Mouse (Mus musculus): ENCODE measurements at regions not wholly inside any gene's neighbourhood (a gene's known extent, or its start where the extent isn't known, plus 50 kb on each side); places are given as distances from the start of the nearest gene placed in this dataset.
A peak's percentile ranks its signal among the peaks of the same experiment; 100 is the strongest.

DNA sequence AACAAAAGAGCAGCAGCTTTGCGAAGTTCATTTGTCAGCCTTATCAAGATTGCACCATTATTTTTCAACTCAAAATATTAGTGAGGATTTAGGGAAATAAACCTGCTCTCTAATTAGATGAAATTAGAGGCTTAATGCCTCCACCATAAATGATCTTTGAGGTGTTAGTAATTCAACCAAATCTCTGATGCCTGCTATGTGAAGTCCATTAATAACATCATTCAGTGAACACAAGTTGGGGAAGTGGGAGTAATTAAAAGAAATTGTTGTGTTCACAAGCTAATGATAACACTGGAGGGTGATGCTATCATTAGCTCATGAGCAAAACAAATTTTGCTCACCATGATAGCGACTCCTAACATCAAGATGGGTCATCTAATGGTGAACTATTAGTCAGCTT lies 246.0 kb downstream of the Ttc6 start:
- intact Hi-C loops (cut with DNase I): no loop called here

DNA sequence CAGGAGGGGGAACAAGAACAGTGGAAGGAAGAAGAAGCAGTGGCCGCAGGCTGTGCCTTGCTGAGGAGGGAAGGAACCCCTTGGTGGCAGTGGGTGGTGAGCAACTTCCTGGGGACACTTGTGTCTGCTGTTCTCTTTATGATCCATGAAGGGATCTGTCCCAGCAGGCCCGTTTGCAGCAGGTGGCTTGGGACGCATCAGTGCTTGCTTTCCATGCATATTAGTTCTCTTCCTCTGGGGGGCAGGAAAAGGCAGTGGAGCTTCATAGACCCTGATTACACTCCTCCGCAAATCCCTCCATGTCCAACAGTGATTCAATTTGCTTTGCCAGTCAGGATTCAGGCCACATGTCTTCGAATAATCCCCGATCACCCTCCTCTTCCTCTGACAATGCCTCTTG lies 259.9 kb downstream of the Ttc6 start:
- intact Hi-C loops (cut with DNase I): no loop called here
- DNase-seq: peak; percentile 5

More for the DNA sequence above, 246.0 kb downstream of the Ttc6 start:
- DNase-seq: no peak

DNA sequence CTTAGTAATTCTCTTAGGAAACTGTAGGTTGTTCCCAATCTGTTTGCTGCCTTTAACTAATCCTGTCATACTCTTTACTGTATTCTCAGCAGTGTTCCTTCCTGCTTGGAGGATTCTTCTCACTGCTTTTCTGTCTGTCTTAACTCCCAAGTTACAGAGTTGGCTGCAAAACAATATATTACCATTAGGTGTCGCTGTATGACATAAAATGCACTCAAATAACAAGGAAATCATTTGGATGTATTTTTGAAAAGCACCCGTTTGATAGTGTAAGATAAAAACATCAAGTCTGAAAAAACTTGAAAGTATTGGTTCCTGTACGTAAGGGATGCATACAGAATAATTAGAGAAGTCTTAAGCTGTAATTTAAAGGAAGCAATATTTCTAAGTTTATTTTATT lies 261.8 kb downstream of the Ttc6 start:
- DNase-seq: no peak
- intact Hi-C loops (cut with DNase I): loop anchor here (5.0 kb wide), 2 partner anchors 387 to 1122 kb away; partner anchors contain the start of gene Sstr1

DNA sequence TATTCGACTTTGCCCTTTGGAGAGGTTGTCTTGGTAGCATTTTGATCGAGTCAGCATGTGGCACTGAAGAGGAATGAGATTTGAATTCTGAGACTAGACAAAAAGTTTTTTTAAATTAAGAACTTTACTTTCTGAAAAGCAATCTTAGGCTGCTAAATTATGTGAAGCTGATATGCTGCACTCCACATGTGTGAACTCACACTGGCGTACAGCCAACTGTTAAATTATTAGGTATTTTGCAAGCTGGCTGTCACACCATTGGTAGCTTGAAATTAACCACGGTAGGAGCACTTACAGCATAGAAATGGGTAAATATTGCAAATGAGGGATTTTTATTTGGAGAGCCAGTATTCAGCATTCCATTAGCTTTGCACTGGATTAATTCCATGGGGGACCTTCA lies 278.9 kb downstream of the Ttc6 start:
- intact Hi-C loops (cut with DNase I): no loop called here
- no peak for DNase-seq

DNA sequence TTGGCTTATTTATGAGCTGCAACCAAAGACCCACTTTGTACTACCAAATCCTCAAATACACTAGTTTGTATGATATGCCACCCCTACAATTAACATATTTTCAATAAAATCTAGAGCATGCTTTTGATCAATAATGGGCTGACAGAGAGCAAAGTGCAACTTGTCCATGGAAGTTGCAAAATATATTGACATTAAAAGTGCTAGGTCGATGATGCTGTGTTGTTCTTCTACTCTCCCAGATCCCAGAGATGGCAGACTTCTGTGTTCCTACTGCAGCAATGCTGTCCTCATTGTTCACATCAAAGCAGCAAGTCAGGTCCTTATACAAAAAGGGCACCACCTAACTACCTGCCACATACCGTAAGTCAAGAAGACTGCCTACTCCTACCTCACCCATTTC lies 307.1 kb downstream of the Ttc6 start:
- intact Hi-C loops (cut with DNase I): no loop called here
- DNase-seq: no peak

DNA sequence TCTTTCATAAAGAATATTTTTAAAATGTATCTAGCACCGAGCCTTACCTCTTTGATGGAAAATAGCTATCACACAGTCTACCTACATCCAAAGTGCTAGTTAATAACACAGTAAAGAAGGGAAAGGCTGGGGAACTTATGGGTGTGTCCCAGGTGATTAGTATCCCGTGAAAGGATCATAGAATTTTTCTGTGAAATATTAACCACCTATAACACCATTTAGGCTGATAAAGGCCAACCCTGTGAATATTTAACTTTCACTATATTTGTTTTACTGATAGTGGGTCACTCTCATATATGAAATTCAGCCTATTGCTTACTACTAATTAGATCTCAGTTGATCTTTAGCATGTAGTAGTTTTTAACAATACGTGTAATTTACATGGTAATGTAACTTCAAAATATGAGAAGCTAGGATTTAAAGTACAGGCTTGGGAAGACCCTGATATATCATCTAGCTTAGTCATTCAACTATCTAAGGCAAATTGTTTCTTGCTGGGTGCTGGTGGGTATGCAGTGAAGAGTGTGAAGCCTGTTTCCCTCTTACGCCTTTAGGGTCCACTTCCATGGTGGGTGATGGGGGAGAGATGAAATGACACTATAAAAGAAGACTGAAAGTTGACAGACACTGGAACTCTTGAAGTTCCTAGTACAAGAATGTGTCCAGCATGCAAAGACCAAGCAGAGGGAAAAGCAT lies 320.6 kb upstream of the Sstr1 start:
- DNase-seq: no peak
- intact Hi-C loops (cut with DNase I): no loop called here

DNA sequence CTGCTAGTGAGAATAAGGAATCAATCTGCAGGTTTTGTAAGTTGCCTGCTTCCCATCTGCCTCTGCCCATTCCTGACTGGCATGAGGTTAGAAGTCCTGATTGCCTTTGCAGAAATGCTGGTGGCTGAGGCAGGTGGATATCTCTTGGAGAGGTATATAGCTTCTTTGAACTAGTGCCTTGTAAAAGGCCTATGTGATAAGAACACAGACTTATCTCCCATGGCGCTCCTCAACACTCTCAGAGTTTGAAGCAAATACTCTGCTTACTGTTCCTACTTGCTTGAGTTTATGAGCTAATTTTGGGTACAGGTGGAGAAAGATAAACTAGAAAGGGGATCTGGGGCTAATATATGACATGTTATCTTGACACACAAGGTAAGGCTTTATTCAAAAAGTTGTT lies 320.0 kb upstream of the Sstr1 start:
- DNase-seq: no peak
- intact Hi-C loops (cut with DNase I): no loop called here

DNA sequence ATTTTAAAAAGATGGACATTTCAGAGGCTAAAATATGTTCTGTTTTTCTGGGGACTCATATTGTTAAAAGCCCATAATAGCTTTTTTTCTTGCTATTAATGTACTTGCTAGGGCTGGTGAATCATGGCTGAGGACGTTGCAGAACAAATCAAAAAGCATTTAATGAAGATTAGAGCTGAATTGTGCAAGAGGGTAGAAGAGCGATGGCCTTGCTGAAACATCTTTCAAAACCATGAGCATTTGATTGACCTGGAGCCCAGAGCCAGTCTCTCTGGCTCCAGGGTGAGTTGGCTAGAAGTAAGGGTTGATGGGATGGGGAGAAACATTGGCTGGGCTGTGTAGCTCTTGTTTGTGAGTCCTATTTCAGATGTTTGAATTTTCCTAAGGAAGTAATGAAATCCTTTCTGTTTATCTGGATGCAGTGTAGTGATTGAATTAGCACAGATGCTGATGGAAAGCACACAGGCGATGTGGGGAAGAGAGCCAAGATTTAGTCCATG lies 313.8 kb upstream of the Sstr1 start:
- intact Hi-C loops (cut with DNase I): no loop called here
- no peak for DNase-seq

DNA sequence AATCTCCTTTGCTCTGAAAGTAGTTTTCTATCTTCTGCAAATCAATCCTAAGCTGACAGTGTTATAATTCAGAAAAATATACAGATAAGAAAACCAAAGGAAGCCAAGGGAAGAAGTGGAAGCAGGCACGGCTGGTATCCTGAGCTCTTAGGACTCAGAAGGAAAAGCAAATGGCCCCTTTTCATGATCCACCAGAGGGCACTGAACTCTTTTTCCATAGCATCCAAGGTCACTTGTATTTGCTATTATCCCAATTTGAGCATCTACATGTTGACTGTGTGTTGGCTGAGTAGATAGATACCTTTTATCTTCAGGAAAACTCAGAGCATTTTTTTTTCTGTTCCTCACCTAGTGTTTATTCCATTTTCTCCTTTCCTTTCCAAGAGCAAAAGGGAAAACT lies 306.9 kb upstream of the Sstr1 start:
- intact Hi-C loops (cut with DNase I): no loop called here
- DNase-seq: no peak

DNA sequence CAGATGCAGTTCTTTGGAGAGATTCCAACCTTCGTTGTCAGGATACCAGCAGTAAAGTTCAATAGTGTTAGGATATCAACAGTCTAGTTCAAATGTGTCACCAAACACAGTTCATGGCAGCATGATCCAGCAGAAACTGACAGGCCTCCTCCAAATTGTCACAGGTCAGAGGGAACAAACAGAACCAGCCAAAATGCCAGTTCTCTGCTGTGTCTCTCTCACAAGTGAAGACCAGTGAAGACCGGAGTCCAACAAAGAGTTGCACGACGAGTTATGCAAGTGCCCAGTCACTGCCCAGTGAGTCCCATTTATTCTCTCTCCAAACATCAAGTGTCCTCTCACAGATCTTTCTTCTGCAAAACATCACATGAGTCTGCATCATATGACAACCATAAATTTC lies 293.4 kb upstream of the Sstr1 start:
- intact Hi-C loops (cut with DNase I): no loop called here
- no peak for DNase-seq

DNA sequence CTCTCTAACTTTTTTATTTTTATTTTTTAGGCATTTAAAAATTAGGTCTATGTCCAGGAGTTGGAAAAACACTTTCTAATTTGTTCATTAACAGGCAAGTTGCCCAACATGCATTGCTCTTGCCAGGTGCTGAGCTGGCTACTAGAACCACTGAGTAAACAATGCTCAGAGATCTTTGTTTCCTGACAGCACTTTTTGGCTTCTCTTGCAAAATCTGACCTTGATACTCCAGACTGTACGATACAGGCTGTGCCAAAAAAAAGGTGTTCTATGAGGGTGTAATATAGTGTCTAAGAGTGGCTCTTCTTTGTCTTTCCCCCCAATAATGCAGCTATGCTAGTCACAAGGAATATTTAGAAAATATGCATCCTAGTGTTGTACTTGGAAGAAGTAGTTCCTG lies 289.5 kb upstream of the Sstr1 start:
- intact Hi-C loops (cut with DNase I): no loop called here

DNA sequence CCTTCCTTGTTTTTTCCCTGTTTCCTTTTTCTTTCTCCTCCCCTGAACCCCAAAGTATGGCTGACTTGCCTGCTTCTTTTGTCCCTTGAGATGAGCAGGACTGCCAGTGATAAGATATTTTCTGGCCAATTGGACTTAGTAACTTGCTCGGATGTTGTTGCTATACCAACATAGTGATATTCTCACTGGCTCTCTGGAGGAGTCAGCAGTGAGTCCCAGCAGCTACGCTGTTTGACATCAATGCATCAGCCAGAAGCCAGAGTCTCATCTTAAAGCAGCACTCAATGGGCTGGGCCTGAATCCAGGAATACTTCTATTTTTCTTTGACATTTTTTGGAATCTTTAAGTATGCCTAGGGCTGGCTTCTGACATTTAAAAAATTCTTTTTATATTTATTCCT lies 287.1 kb upstream of the Sstr1 start:
- intact Hi-C loops (cut with DNase I): no loop called here

More for the DNA sequence above, 289.5 kb upstream of the Sstr1 start:
- no peak for DNase-seq

DNA sequence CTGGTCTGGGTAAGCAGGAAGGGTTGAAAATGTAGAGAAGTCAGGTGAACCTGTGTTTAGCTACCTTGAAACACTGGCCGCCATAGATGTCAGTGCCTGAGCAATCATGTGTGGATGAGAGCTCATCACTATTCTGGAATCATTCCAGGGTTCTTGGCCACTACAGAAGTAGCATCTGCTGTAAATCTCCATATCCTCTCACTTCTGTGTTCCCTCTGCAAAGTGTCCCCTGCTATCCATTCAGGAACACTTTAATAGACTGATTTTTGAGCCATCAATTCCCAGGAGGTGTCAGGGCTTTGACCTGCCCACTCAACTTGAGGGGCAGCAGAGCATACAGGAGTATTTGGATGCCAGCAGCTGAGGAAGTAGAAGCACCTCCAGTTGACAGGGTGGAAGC lies 284.7 kb upstream of the Sstr1 start:
- intact Hi-C loops (cut with DNase I): no loop called here
- DNase-seq: peak; percentile 47

More for the DNA sequence above, 287.1 kb upstream of the Sstr1 start:
- DNase-seq: peak; percentile 0

DNA sequence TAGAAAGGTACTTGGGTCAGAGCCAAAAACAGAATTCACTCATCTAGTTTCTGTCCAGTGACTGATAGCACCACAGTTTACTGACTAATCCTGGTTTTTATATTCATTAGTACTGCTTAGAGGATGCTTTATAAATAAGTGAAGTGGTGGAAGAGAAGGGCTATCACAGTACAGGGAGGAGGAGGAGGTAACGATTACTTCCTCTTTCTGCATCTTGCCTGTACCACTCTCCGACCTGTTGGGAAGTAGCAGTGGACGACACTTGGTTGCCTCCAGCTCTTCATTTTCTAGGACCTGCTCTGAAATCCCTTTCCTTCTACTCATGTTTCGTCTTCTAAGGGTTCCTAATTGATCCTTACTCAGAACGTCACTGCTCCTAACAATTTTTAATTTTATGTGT lies 283.5 kb upstream of the Sstr1 start:
- intact Hi-C loops (cut with DNase I): no loop called here

DNA sequence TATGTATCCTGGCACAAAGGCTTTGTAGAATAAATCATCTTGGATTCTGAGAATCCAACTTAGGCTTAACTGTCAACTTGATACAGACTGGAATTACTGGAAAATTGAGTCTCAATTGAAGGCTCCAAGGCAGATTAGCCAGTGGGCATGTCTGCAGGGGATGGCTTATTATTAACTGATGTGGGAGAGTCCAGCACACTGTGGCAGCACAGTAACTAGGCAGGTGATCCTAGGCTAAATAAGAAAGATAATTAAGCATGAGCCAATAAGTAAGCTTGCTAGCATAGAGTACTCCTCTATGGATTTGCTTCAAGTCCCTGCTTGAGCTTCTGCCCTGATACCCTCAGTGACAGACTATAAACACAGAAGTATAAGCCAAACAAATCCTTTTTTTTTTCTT lies 279.7 kb upstream of the Sstr1 start:
- intact Hi-C loops (cut with DNase I): no loop called here
- DNase-seq: no peak

More for the DNA sequence above, 283.5 kb upstream of the Sstr1 start:
- DNase-seq: no peak

DNA sequence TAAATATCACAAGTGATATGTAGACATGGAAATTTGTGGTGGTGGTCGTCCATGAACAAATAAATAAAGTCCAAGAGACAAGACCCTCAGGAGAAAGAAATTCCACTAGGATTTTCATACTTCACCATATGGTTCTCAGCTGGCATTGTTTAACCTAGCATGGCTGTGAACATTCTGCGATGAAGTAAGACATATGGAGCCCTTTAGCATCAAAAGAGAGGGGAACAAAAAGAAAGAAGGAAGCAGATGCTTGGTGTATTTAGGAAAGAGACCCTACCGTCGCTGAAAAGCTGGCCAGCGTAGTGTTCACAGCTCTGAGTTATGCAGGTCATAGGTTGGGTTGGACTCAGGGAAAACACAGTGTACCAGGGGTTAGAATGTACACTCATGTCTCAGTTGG lies 261.7 kb upstream of the Sstr1 start:
- intact Hi-C loops (cut with DNase I): no loop called here

DNA sequence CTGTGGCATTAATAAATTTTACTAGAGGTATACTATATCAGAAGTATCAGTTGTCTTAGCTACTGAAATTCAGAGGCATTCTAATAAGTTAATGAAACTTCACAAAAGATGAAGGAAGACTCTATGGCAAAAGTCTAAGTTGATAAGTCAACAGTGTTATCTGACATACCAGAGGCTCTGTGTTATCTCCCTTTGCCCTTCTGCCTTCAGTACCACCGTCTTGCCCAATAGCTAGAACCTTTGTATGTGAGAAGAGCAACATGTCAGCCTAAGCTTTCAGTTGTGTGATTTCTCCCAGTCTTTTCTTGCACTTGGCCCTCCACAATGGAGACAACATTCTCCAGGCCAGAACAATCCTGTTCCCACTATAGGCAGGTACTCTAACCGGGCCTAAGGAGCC lies 253.0 kb upstream of the Sstr1 start:
- intact Hi-C loops (cut with DNase I): no loop called here
- no peak for DNase-seq

More for the DNA sequence above, 261.7 kb upstream of the Sstr1 start:
- no peak for DNase-seq

DNA sequence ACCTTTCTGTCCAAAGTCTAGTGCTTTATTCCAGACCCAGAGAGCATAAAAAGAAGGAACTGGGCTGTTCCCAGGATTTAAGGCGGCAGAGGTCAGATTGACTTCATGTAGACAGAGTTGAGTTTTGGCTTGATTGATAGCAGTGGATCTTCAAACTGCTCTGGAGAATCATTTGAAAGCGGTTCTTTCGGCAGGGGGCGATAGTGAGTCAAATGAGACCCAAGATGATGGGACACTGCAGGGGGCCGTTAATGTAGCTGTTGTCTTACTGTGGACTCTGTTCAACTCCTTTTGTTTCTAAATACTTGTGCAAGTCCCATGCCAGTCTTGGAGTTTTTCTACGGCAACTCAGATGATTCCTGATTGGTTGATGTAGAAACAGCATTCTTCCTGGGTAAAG lies 251.4 kb upstream of the Sstr1 start:
- intact Hi-C loops (cut with DNase I): no loop called here
- no peak for DNase-seq

DNA sequence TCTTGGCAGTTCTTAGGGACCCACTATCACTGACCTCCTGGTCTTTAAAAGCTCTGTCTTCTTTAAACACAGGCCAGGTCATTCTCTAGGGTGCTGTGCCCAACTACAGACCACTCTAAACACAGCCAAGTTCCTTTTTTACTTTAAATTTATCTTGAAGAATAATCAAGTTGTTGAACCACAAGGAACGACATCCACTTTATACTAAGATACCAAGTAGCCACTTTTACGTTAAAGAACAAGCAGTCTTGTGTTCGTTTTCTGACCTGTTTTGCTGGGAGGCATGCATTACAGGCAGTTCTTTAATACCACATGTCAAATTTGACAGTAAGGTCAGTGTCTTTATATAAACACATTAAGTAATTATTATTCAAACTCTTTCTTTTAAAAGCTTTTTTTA lies 242.4 kb upstream of the Sstr1 start:
- intact Hi-C loops (cut with DNase I): no loop called here
- DNase-seq: no peak

DNA sequence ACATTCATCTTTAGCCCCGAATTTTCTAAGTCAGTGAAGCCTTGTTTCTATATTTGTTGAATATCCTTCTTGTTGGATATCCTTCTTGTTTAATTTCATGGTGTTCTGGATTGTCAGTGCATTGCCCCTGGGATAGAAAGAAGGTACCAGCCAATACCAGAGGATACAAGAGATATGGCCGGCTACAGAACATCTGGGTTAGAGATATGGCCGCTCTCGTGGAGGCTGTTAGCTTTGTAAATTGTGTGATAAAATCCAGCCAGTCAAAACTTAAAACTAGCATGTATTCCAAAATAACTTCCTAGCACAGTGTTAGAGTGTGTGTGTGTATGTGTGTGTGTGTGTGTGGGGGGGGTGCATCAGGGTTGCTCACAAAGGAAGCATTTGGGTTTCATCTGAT lies 241.4 kb upstream of the Sstr1 start:
- intact Hi-C loops (cut with DNase I): no loop called here

DNA sequence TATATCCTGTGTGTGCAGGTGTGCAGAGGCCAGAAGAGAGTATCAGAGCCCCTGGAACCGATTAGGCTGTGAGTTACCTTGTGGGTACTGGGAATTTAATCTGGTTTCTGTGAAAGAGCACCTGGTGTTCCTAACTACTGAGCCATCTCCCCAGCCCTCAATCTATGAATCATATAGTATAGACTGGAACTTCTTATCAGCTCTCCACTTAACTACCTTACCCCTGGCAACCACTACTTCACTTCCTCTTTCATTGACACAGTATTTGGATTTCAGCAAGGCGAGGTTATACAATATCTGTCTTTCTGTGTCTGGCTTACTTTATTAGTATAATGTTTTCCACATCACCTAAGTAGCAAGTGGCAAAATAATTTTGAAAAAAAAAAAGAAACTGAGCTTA lies 239.1 kb upstream of the Sstr1 start:
- intact Hi-C loops (cut with DNase I): no loop called here
- DNase-seq: no peak

More for the DNA sequence above, 241.4 kb upstream of the Sstr1 start:
- no peak for DNase-seq

Data from left cerebral cortex, postnatal 4 days (tissue).